Mouse (Mus musculus) MEL (cell line): ENCODE data around the gene Cntnap1.

Experiments used
- BHLHE40 ChIP-seq: IDR thresholded peaks from 2 replicates; pipeline ENCODE4 v1.6.1; 2012; ENCODE audit warnings: low read depth, mild to moderate bottlenecking, inconsistent platforms, low read length, improper control_type of control experiment, borderline replicate concordance
- CTCF ChIP-seq, 3 experiments: IDR thresholded peaks in 2 of 3; conservative IDR thresholded peaks in 1 of 3; 2 replicates each; pipeline ENCODE4 v1.5.1; 2011 to 2012; ENCODE audit warnings: low read length in 3 of 3, low read depth in 2 of 3, mild to moderate bottlenecking in 2 of 3, improper control_type of control experiment in 1 of 3, inconsistent platforms in 1 of 3, mixed read lengths in 1 of 3, moderate library complexity in 1 of 3; ENCODE audit not compliant: control insufficient read depth in 1 of 3, insufficient read depth in 1 of 3, poor library complexity in 1 of 3, severe bottlenecking in 1 of 3
- E2F4 ChIP-seq: IDR thresholded peaks from 2 replicates; pipeline ENCODE4 v1.6.1; 2011; ENCODE audit warnings: low read depth, low read length, improper control_type of control experiment, borderline replicate concordance
- EP300 ChIP-seq, 2 experiments: IDR thresholded peaks; 2 replicates each; pipeline ENCODE4 v1.6.1; 2011; ENCODE audit warnings: improper control_type of control experiment in 2 of 2, low read length in 2 of 2, low read depth in 1 of 2, mild to moderate bottlenecking in 1 of 2
- MEF2A ChIP-seq: IDR thresholded peaks from 2 replicates; pipeline ENCODE4 v1.6.1; 2014; ENCODE audit warnings: low read depth, mild to moderate bottlenecking, inconsistent platforms, low read length, improper control_type of control experiment; ENCODE audit not compliant: poor library complexity, insufficient replicate concordance, severe bottlenecking; ENCODE audit errors: extremely low read depth
- MYB ChIP-seq: IDR thresholded peaks from 2 replicates; pipeline ENCODE4 v1.6.1; 2011; ENCODE audit warnings: mild to moderate bottlenecking, low read depth, low read length, improper control_type of control experiment
- POLR2A ChIP-seq, 2 experiments: IDR thresholded peaks; 2 replicates each; pipeline ENCODE4 v1.6.1; 2011 to 2012; ENCODE audit warnings: low read length in 2 of 2, mild to moderate bottlenecking in 2 of 2, control low read depth in 1 of 2, improper control_type of control experiment in 1 of 2, low read depth in 1 of 2, moderate library complexity in 1 of 2; ENCODE audit not compliant: control insufficient read depth in 1 of 2, insufficient read depth in 1 of 2, poor library complexity in 1 of 2
- POLR2AphosphoS2 ChIP-seq: IDR thresholded peaks from 2 replicates; pipeline ENCODE4 v1.6.1; 2011; ENCODE audit warnings: low read length, improper control_type of control experiment
- RAD21 ChIP-seq: IDR thresholded peaks from 2 replicates; pipeline ENCODE4 v1.6.1; 2011; ENCODE audit warnings: mild to moderate bottlenecking, low read depth, low read length, improper control_type of control experiment
- TBP ChIP-seq: IDR thresholded peaks from 2 replicates; pipeline ENCODE4 v1.8.0; 2011; ENCODE audit warnings: low read depth, low read length, improper control_type of control experiment
- TCF12 ChIP-seq: IDR thresholded peaks from 2 replicates; pipeline ENCODE4 v1.6.1; 2014; ENCODE audit warnings: low read depth, mild to moderate bottlenecking, inconsistent platforms, low read length, improper control_type of control experiment, moderate library complexity

DNA sequence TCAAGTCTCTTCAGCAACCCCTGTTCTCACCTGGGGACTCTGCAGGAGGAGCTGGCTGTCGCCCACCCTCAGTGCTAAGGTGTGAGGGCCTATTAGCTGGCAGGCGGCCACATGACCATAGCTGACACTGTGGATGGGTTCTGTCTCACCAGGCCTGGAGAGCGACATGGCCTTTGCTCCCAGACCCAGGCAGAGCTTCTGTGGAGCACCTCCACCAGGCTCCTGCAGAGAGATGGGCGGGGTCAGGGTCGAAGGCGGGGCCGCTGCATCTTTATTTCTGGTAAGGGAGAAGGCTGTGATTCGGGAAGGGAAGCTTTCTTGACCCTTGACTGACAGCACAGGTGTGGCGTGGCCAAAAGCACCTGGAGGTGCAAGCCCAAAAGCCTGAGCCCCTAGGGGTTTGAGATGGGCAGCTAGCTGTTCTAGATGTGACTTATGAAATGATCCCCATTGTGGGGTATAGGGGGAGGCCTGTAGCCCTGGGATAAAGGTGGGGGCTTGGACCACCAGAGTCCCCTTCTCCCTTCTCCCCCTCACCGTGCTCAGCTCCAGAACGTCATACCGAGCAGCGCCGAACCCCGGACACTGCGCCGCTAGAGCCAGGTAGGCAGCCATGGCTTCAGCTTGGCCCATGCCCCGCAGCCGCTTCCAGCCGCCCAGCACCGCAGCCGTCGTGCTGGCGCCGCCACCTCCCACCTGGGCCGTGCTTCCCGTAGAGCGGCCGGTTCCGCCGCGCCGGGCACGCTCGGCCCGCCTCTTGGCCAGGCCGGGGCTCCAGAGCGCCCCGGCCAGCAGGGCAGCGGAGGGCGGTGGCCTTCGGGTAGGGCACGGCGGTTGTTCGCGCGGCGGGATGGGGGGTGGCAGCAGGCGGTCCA lies 6.6 kb upstream of the Cntnap1 start:
- TF ChIP-seq CTCF (IDR thresholded peaks at IDR 0.05 in 2 of 3, conservative IDR thresholded peaks at IDR 0.05 in 1 of 3; ENCODE audit: control insufficient read depth in 1 of 3, insufficient read depth in 1 of 3, low read depth in 2 of 3, low read length in 3 of 3, poor library complexity in 1 of 3, severe bottlenecking in 1 of 3) = no peak
- TF ChIP-seq BHLHE40 = no peak
- no peak for TF ChIP-seq TBP
- no peak for TF ChIP-seq MEF2A
- no peak for TF ChIP-seq POLR2AphosphoS2
- TF ChIP-seq TCF12 = no peak
- no peak for TF ChIP-seq E2F4
- no peak for TF ChIP-seq MYB
- no peak for TF ChIP-seq EP300 (IDR thresholded peaks at IDR 0.05; ENCODE audit: low read depth in 1 of 2, low read length in 2 of 2)
- no peak for TF ChIP-seq POLR2A (IDR thresholded peaks at IDR 0.05; ENCODE audit: control insufficient read depth in 1 of 2, insufficient read depth in 1 of 2, low read depth in 1 of 2, low read length in 2 of 2, poor library complexity in 1 of 2)
- TF ChIP-seq RAD21 = no peak
